Mouse (Mus musculus) cerebellum, adult 18-20 months (tissue): ENCODE data around the gene Fat1.

Experiments used
- DNase-seq, 2 experiments: peaks; one replicate each; pipeline ENCODE4 v3.0.0; 2021

Fat1 gene

DNA sequence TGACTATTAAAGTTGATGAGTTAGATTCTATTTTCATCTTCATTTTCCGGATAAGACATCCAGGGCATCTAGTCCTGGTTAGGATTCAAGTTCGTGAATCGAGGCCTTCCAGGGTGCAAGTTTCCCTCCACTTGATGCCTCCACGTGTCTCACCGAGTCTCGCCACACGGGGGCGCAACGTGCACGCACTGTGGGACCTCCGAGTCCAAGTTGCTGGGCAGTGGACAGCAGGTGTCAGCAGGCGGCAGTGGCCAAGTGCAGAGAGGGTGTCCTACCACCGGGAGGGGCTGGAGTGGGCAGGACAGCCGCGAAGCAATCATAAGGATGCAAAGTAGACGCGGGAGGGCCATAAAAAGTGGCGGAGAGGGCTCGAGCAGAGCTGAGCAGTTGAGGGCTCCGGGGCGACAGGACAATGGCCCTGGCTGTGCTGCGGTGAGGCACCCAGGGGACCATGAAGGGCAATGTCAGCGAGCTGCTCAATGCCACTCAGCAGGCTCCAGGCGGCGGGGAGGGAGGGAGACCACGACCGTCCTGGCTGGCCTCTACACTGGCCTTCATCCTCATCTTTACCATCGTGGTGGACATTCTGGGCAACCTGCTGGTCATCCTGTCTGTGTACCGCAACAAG is 133.6 kb downstream of the Fat1 start, which contains the start of gene Mtnr1a:
Gene Mtnr1a (plus strand): TSS at position 379 of the 628 bp plus-strand sequence.
- DNase-seq, result peak; percentile 91 to 93

DNA sequence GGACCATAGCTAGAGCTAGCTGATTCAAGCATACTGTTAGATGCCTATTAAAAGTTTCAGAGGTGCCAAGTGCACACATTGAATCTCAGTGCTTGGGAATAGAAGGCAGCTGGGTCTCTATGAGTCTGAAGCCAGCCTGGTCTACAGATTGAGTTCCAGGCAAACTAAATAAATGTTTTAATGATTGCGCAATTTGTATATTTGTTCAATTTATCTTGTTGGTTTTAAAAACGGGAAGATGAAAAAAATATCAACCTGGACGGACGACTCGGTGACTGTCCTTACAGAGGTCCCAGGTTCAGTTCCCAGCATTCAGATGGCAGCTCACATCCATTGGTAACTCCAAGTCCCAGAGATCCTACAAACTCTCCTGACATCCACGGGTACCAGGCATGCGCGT is 135.7 kb downstream of the Fat1 start:
- DNase-seq, result no peak

DNA sequence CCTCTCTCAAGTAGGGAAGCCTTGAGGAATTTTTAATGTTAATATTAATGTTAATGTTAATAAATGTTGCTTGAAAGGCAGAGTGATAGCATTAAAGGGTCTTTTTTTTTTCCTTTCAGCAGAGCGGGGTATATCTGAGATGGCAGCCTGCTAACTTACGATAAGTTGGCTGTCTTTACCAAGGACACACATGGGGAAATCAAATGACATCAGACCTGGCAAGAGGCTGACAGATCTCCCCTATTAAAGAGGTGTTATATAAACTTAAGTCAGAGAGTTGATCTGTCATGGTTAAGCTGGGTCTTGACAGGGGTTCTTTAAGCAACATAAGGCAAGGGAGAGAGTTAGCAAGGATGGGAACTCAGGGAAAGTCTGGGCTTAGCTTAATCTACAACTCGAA is 145.6 kb downstream of the Fat1 start:
- no peak for DNase-seq

DNA sequence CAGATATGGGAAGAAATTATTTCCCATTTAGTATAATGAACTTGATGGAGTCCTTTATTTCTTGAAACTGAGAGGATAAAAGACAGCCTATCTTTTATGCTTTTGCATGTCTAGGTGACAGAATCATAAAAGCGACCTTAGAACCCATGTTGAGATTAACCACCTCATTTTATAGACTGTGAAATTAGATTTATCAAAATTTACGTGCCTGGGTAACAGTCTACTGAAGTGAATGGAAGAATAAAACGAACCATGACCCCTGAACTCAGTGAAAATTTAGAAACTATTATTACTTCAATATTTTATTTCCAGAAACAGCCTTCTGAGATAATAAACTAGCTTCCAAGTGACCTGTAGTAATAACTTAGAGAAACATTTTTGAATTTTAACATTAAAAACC is 158.4 kb downstream of the Fat1 start:
- DNase-seq, result no peak
